11 mouse cellular contexts compared by ENCODE assay signal in genomic region chr3:79808530-79809179, GRCm38 (mm10). TPM values are rescaled to one million over a fixed set of nuclear protein-coding genes. Genes with fewer than 3 reads are reported as not detected.
A peak's percentile ranks its signal among the peaks of the same experiment; 100 is the strongest.
DNase-seq lines count a peak whose midpoint lies in the region; ATAC-seq and TF ChIP-seq lines count a peak whose summit lies in the region.
"Had no signal": no experiment of that assay in that cellular context is flagged by ENCODE, and none has a peak within 500 bp of the region (broad histone marks: within the 10 kb centered on the region; RNA-seq: fewer than 3 reads in every experiment).

No protein-coding gene starts in this region.

- WGBS in limb, embryonic 13.5 days = 63% methylated on average over 9 of the region's 9 CpGs
- WGBS in limb, embryonic 10.5 days = 79% methylated on average over 9 of the region's 9 CpGs
- WGBS in forebrain, embryonic 16.5 days = 77% methylated on average over 9 of the region's 9 CpGs
- 77% methylated on average over 9 of the region's 9 CpGs for WGBS in midbrain, postnatal 0 days
- WGBS in kidney, embryonic 14.5 days = 77% methylated on average over 9 of the region's 9 CpGs

- TF ChIP-seq CTCF in midbrain, postnatal 0 days (IDR thresholded peaks at IDR 0.05) = no peak

- no peaks in the 10 kb centered on the region for H3K27me3 ChIP-seq in limb, embryonic 13.5 days
- H3K27me3 ChIP-seq in limb, embryonic 10.5 days (ENCODE audit: low read depth, poor library complexity, severe bottlenecking) = no peaks in the 10 kb centered on the region
- H3K27me3 ChIP-seq in forebrain, embryonic 16.5 days (replicated peaks; ENCODE audit: control insufficient read depth, insufficient read depth, low read length) = no peaks in the 10 kb centered on the region
- H3K27me3 ChIP-seq in midbrain, postnatal 0 days (ENCODE audit: insufficient read depth, low read length) = no peaks in the 10 kb centered on the region
- no peaks in the 10 kb centered on the region for H3K27me3 ChIP-seq in kidney, embryonic 14.5 days (ENCODE audit: control insufficient read depth, insufficient read depth, low read length)

- no peaks in the 10 kb centered on the region for H3K9me3 ChIP-seq in limb, embryonic 13.5 days
- H3K9me3 ChIP-seq in limb, embryonic 10.5 days (replicated peaks) = no peaks in the 10 kb centered on the region
- no peaks in the 10 kb centered on the region for H3K9me3 ChIP-seq in forebrain, embryonic 16.5 days (ENCODE audit: control insufficient read depth, low read length)
- no peaks in the 10 kb centered on the region for H3K9me3 ChIP-seq in midbrain, postnatal 0 days (ENCODE audit: low read length)
- no peaks in the 10 kb centered on the region for H3K9me3 ChIP-seq in kidney, embryonic 14.5 days (ENCODE audit: control insufficient read depth, low read length)
- H3K9me3 ChIP-seq: heart, embryonic 10.5 days had no signal

- no peak overlapping the region for H3K4me3 ChIP-seq in limb, embryonic 13.5 days
- H3K4me3 ChIP-seq in limb, embryonic 10.5 days = no peak overlapping the region
- no peak overlapping the region for H3K4me3 ChIP-seq in forebrain, embryonic 16.5 days (replicated peaks; ENCODE audit: low read length)
- no peak overlapping the region for H3K4me3 ChIP-seq in midbrain, postnatal 0 days (ENCODE audit: low read depth, low read length)
- H3K4me3 ChIP-seq in kidney, embryonic 14.5 days (ENCODE audit: low read length) = no peak overlapping the region
- H3K4me3 ChIP-seq: heart, embryonic 10.5 days had no signal

- no peak overlapping the region for H3K9ac ChIP-seq in limb, embryonic 13.5 days
- H3K9ac ChIP-seq in forebrain, embryonic 16.5 days (replicated peaks; ENCODE audit: low read depth, low read length) = no peak overlapping the region
- no peak overlapping the region for H3K9ac ChIP-seq in midbrain, postnatal 0 days (replicated peaks; ENCODE audit: low read length, poor library complexity, severe bottlenecking)
- no peak overlapping the region for H3K9ac ChIP-seq in kidney, embryonic 14.5 days (ENCODE audit: low read depth, low read length)
- H3K9ac ChIP-seq: liver, embryonic 14.5 days had no signal

- DNase-seq in limb, embryonic 10.5 days (ENCODE audit: low spot score) = no peak
- peak; percentile 45 for DNase-seq in adrenal gland, adult 8-10 months
- DNase-seq in midbrain, postnatal 0 days (ENCODE audit: low spot score) = no peak
- no peak for DNase-seq in left cerebral cortex, postnatal 36 days (ENCODE audit: low spot score in 2 of 2)
- no peak for DNase-seq in urinary bladder, adult 18-20 months (ENCODE audit: low spot score in 2 of 2)
- DNase-seq: thymus, adult 18-20 months had no signal

- intact Hi-C loops in left cerebral cortex, postnatal 36 days (cut with DNase I) = loop anchor here (1.0 to 2.0 kb wide), 2 partner anchors 137 to 144 kb away; no protein-coding TSS in a partner anchor

- H3K36me3 ChIP-seq in limb, embryonic 13.5 days = no peaks in the 10 kb centered on the region
- H3K36me3 ChIP-seq in limb, embryonic 10.5 days = no peaks in the 10 kb centered on the region
- no peaks in the 10 kb centered on the region for H3K36me3 ChIP-seq in forebrain, embryonic 16.5 days (ENCODE audit: control insufficient read depth, insufficient read depth)
- no peaks in the 10 kb centered on the region for H3K36me3 ChIP-seq in midbrain, postnatal 0 days (ENCODE audit: insufficient read depth, low read length)
- no peaks in the 10 kb centered on the region for H3K36me3 ChIP-seq in kidney, embryonic 14.5 days (ENCODE audit: control insufficient read depth, insufficient read depth, low read length)
- H3K36me3 ChIP-seq: heart, embryonic 10.5 days had no signal

- ATAC-seq in limb, embryonic 13.5 days (ENCODE audit: low FRiP score, low read depth) = peak; percentile 48; the same call in 1 of the 2 replicates
- ATAC-seq in forebrain, embryonic 16.5 days = peak; percentile 42; the same call in 1 of the 2 replicates
- peak; percentile 58; the same call in 1 of the 2 replicates for ATAC-seq in midbrain, postnatal 0 days (ENCODE audit: low FRiP score)
- no peak for ATAC-seq in kidney, embryonic 14.5 days (ENCODE audit: low FRiP score, low TSS enrichment)

- no peak overlapping the region for H3K4me2 ChIP-seq in limb, embryonic 13.5 days (replicated peaks)
- H3K4me2 ChIP-seq in forebrain, embryonic 16.5 days (ENCODE audit: low read length) = no peak overlapping the region
- no peak overlapping the region for H3K4me2 ChIP-seq in midbrain, postnatal 0 days (ENCODE audit: low read depth, low read length, poor library complexity, severe bottlenecking)
- no peak overlapping the region for H3K4me2 ChIP-seq in kidney, embryonic 14.5 days (replicated peaks; ENCODE audit: low read depth, low read length)

- no peaks in the 10 kb centered on the region for H3K4me1 ChIP-seq in limb, embryonic 13.5 days
- no peaks in the 10 kb centered on the region for H3K4me1 ChIP-seq in limb, embryonic 10.5 days
- H3K4me1 ChIP-seq in forebrain, embryonic 16.5 days (replicated peaks; ENCODE audit: control insufficient read depth, insufficient read depth, low read length) = peaks cover under 1% of the 10 kb centered on the region; the same call in 1 of the 2 replicates
- no peaks in the 10 kb centered on the region for H3K4me1 ChIP-seq in midbrain, postnatal 0 days (ENCODE audit: insufficient read depth, low read length)
- no peaks in the 10 kb centered on the region for H3K4me1 ChIP-seq in kidney, embryonic 14.5 days (ENCODE audit: control insufficient read depth, insufficient read depth, low read length)
- H3K4me1 ChIP-seq: heart, embryonic 10.5 days had no signal

- H3K27ac ChIP-seq in limb, embryonic 13.5 days = no peak overlapping the region
- H3K27ac ChIP-seq in limb, embryonic 10.5 days = no peak overlapping the region
- H3K27ac ChIP-seq in forebrain, embryonic 16.5 days (ENCODE audit: low read length) = no peak overlapping the region
- no peak overlapping the region for H3K27ac ChIP-seq in midbrain, postnatal 0 days (ENCODE audit: low read depth, low read length)
- H3K27ac ChIP-seq in kidney, embryonic 14.5 days (ENCODE audit: low read depth, low read length) = no peak overlapping the region
- H3K27ac ChIP-seq: heart, embryonic 10.5 days; liver, embryonic 14.5 days had no signal

RNA-seq across cellular contexts. Expression of gene Tmem144, which starts 43.9 kb away (rescaled TPM):
- 3.0 and 3.1 TPM in 2 replicates for polyA plus RNA-seq in limb, embryonic 13.5 days (2015; fragmentation: Nextera tagmentation; extraction: Ambion mirVana)
- polyA plus RNA-seq in limb, embryonic 10.5 days (2016; fragmentation: Nextera tagmentation; extraction: Ambion mirVana) = 3.4 and 3.8 TPM in 2 replicates
- 10 to 100 TPM in 2 of 4 experiments, 1 to 10 TPM in 2; 6.4 to 11.6 (median 10.2) TPM for total RNA-seq in adrenal gland, adult 8-10 months (2022)
- polyA plus RNA-seq in forebrain, embryonic 16.5 days (2015; fragmentation: Nextera tagmentation; extraction: Ambion mirVana) = 1.9 and 2.0 TPM in 2 replicates
- total RNA-seq in midbrain, postnatal 0 days (2014; rRNA removed) = 1.2 and 1.9 TPM in 2 replicates
- polyA plus RNA-seq in midbrain, postnatal 0 days (2015; fragmentation: Nextera tagmentation; extraction: Ambion mirVana) = 1.8 and 2.4 TPM in 2 replicates
- 10 to 100 TPM; 10.6 to 12.4 TPM for total RNA-seq in left cerebral cortex, postnatal 36 days (2021)
- polyA plus RNA-seq in kidney, embryonic 14.5 days (2014; fragmentation: Nextera tagmentation; extraction: Ambion mirVana) = 4.7 and 5.4 TPM in 2 replicates
